Mouse (Mus musculus) frontal cortex, adult (tissue): ENCODE data around the gene Thrsp.

Experiments
- ATAC-seq: cut with Nextera tagmentation; 2 replicates; pipeline ENCODE4 v1.9.2; 2017; ENCODE audit warnings: mild to moderate bottlenecking, moderate library complexity, mixed read lengths; ENCODE audit not compliant: low TSS enrichment

Gene Thrsp

GRCm38 (mm10) chr7:97418717-97419116, 1.2 kb upstream of the Thrsp start:
- no peak for ATAC-seq

DNA sequence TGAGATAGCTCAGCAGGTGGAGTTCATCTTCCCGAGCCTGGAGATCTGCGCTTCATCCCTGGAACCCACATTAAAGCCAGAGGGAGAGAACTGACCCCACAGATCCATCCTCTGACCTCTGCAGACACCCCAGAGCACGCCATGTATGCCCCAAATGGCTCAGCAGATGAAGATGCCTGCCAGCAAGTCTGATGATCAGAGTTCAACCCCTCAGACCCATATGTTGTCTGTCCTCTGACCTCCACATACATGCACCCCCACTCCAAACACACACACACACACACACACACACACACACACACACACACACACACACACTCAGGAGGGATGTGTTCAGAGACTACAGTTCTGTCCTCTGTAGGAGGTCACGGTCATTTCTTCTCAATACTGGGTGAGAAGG, 1.1 kb downstream of the Thrsp start:
- no peak for ATAC-seq

DNA sequence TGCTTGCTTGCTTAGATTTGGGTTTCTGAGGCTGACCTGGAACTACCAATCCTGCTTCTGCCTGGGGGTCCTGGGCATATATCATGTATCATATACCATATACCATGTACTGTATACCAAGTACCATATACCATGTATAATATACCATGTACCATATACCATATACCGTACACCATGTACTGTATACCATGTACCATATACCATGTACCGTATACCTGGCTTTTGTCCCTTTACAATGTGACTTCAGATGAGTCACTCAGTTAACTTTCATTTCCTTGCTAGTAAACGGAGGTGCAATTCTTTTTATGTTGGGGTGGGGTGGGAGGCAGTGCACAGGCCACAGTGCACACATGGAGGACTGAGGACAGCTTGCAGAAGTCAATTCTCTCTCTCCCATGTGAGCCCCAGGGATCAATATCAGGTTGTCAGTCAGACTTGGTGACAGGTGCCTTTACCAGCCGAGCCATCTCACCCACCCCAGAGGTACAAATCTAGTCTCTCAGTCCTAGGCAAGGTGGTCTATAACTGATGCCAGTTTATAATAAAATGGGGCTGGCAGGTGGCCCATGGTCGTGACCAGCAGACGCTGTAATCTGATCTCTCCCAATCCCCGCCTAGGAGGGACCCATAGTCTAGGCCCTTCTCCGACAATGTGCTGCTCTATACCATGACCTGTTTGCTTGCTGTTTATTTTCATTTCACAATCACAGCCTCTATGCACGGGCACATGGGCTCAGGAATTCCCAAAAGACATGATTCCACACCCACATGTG, 2.4 kb downstream of the Thrsp start:
- no peak for ATAC-seq

- no peak for ATAC-seq
Measured at GRCm38 (mm10) chr7:97414426-97414825, 3.1 kb downstream of the Thrsp start.

DNA sequence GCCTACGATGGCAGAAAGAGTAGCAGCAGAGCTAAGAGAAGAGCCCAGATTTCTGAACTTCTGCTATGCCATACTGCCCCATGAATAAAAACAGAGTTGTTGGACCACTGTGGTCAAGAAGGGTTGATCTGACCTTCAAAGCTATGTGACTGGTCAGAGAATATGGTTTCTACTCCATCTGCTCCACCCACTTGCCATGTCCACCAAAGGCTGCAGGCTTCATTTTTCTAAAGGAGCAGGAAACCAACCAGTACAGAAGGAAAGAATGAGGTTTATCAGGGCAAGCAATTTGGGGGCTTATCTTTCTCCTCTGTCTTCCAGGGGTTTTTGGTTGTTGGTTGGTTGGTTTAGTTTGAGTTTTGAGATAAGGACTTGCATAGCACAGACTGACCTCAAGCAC, 3.5 kb downstream of the Thrsp start:
- no peak for ATAC-seq

DNA sequence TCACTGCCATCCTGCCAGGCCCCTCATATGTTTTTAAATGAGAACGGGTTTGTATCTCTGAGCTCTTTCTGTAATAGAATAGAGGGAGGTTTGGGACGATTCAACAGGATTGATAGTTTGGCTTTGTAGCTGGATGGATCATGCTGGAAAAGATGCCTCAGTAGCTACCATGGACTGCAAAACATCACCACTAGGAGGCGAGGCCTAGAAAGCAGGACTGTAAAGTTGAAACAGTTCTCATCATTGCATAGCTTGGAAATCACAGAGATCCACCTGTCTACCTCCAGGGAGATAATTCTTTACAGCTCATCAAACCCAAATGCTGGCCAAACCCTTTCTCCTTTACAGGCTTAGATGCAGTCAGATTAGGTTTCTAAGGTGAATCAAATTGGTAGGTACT, 6.0 kb downstream of the Thrsp start:
- ATAC-seq, result no peak

DNA sequence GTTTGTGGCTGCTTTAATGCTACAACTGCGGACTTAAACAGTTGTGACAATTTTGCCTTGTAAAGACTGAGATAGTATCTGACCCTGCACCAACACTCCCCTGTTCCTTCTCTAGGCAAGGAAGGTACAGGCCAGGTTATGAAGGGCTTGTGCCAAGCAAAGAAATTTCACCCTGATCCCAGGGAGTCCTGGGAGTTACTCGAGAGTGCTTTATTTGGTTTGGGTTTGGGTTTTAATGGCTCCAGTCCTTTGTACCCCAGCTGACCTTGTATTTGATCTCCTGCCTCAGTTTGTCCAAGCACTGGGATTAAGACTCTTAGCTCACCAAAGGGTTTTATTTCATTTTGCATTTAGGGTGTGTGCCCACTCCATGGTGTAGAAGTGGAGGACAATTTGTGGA, 6.4 kb downstream of the Thrsp start:
- ATAC-seq, result no peak

- ATAC-seq, result no peak
Measured at GRCm38 (mm10) chr7:97407145-97407544, 10.4 kb downstream of the Thrsp start.

DNA sequence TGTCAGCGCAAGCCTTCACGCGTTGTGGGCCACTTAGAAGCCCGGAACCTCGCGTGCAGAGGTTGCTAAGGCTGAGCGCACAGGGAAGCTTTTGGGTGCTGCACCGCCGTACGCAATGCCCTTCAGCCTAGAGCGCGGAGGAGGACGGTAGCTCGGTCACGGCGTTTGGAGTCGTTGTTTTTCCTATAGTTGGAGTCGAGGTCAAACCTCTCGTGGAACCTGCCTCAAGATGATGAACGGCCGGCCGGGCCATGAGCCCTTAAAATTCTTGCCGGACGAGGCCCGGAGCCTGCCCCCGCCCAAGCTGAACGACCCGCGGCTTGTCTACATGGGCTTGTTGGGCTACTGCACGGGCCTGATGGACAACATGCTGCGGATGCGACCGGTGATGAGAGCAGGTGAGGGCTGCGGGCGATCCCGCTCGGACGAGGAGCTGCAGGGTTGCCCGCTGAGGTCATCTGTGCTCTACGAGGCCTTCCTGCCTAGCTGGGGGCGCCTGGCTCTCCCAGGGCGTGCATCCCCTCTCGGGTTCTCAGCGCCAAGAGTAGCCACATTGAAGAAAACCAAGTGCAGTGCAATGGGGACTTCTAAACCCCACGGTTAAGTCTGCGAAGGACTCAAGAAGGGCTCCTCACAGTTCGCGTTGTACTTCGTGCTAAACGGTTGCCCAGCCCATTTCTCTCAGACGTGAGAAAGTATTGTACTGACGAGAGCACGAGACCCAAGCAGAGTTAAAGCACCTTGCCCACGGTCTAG, 17.4 kb downstream of the Thrsp start, which contains the start of gene Ndufc2:
Gene Ndufc2 (plus strand): TSS at position 44 of the 756 bp plus-strand sequence.
- peak; percentile 93 for ATAC-seq

DNA sequence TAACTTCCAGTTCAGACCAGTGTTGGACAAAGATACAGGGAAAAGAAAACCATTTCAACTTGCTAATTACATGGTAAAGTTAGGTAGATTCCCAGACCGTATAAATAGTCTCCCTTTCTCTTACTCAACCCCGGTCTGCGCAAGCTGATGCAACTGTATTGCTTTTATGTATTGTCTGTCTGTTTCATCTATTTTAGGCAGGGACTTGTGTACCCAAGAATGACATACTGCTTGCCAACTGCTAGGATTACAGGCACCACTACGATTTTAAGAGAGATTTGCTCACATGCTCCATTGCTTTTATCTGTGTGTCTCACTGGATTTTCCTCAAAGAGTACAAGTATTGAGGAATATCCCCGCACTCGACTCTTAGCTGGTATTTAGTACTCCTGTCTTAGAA, 18.6 kb downstream of the Thrsp start:
- no peak for ATAC-seq

DNA sequence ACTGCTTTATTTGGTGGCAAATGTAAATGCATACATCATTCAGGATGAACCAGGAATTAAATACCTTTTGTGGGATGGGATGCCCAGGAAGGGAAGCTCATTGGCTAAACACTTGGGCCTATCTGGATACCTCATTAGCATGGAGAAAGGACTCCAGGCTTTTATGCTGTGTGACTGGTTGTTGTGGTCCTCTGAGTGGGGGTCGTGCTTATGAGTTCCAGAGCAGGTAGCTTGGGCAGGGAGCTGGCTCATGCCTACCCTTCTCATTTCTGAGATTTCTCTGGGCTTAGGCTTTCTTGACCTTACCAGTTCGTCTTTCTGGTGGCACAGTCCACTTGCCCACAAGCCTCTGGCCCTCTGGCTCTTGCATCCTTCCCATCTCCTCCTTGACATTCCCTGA, 23.2 kb downstream of the Thrsp start:
- no peak for ATAC-seq

GRCm38 (mm10) chr7:97392079-97392445, 25.5 kb downstream of the Thrsp start:
- ATAC-seq, result no peak

DNA sequence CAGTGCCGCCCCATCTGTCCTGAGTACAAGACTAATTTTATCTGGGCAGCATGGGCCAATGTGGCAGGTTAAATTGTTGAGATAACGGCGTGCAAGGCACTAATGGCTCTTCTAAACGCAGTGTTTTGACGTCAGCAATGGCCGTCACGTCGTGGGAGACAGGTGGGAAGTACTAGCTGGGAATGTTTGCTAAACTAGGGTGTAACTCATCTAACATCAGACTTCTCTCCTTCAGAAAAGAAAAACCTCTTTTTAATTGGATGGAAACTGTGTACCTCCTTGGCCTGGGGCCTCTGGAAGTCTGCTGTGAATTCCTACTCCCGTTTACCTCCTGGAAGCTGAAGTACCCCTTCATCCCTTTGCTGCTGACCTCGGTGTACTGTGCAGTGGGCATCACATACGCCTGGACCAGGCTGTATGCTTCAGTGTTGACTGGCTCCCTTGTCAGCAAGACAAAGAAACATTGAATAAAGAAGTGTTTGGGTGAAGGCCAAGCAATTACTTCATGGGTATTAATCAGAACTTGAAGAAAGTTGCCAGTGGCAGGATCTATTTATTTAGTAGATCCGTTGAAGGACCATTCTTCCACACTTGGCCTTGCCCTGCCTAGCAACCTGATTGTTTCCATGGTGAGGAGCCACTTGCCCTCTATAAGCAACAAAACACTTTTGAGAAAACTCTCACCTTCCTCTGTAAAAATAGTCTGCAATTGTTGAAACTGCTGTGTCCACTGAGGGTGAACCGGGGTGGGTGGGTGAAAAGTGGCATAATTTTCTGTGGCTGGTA, 26.0 kb downstream of the Thrsp start:
- ATAC-seq, result no peak; the same call in 1 of the 2 replicates

DNA sequence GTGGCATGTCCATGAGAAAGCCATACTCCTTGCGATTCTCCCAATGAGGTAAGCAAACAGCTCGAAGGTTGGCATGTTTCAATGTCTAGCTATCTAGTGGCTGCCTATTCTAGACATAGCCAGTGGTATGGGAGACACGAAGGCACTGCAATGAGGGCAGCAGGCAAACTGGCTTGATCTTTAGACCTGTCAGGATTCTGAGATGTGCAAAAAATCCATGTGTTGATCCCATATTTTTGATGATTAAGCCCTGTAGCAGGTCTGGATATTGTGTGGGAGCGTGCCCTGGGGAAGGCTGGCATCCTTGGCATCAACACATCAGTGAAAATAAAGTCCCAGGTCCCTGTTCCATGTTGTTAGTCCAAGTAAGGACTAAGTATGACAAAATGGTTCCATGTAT, 29.0 kb downstream of the Thrsp start:
- ATAC-seq, result no peak

- no peak for ATAC-seq
Measured at GRCm38 (mm10) chr7:97387561-97388147, 29.9 kb downstream of the Thrsp start.

DNA sequence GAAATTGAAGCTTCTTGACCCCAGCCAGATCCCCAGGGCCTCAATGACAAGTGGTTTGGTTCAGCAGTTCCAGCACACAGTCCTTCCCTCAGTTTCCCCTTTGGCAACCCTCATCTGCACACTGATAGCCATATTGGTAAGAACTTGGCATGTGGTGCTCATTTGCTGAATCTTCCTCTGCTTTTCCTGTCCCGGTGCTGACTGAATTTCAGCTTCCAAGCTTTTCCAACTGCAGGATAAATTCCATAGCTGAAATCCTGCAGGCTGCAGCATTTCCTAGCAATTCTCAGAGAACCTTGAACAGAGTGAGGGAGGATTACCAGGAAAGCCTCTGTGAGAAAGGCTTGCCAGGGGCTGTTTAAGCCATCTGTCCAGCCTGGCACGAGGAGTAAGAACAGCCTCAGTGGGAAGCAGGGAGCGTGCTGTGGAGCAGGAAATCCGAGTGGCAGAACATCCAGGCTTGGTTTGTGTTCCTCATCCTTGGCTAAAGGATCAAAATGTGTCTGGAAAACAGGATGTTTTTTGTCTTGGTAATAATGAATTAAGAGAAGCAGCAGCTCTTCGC, 30.6 kb downstream of the Thrsp start:
- peak; percentile 94 for ATAC-seq

DNA sequence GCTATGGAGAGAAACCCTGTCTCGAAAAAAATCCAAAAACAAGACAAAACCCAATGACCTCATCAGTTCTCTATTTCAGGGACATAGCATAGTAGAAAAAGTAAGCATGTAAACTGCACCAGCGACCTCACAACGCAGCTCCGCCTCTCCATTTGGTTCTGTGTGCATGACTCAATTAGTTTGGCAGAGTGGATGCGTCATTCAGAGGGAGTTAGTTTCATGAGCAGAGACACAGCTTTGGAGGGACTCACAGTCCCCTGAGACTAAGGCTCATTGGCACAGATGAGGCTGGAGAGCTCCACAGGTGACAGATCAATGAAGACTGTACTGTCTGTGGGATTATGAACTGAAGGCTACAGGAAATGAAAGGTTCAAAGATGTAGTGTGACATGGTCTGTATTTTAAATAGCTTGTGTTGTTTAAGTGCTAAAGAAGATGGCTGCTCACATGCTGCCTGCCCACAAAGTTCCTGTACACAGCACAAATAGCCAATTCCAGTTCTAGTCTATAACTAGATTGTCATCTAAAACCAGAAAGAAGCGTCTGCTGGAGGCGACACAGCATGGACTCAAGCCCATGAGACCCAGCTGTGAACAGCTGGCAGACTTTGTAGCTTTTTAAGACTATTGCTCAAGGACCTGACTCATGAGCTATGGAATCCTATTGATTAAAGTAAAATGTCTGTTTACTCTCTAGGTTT, 31.3 kb downstream of the Thrsp start:
- ATAC-seq, result peak; percentile 78

DNA sequence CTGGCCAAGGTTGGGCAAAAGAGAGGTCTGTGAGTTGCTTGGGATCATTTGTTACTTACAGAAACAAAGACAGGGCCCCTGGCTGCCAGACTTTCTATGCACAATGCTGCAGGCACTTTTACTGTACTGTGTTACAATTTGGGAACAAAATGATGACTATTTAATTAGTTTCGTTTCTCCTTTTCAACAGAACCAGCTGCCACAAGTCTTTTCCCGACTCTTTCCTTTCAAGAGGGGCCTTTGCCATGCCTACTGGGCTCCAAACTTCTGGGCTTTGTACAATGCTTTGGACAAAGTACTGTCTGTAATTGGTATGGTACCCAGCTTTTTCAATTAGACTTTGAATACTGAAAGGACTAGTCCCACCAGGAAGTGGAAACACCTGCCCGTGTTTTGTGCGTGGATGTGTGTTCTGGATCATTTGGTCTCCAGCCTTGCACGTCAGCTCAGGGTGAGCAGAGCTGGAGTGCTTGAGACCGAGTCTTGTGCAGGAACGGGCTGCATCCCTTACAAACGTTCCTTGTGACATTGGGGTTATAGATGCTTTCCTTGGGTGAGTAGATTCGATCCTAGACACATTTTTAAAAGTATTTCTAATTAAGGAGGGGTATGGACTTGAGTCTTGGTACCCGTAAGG, 33.9 kb downstream of the Thrsp start:
- ATAC-seq, result no peak

DNA sequence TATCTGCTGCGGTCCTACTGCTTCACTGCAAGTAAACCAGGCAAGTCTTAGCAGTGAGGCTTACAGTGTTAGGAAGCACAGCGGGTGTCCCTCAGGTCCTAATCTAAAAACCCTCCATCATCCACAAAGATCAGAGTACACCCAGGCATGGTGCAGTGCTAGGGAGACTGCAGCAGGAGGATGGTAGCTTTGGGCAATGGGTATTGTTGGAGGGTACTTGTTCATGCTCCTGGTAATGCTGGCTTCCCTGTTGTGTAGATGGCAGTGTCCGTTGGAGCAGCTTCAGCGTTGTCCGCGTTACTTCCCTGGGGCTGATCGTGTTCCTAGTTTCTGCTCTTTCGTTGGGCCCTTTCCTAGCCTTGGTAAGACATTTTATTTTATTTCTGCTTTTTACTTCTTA, 34.9 kb downstream of the Thrsp start:
- no peak for ATAC-seq

- peak; percentile 87; the same call in 1 of the 2 replicates for ATAC-seq
Measured at GRCm38 (mm10) chr7:97380500-97381123, 36.9 kb downstream of the Thrsp start.
